Mouse (Mus musculus) spleen, postnatal 4 days (tissue): ENCODE results near the gene Nudt6.

Experiments used
- DNase-seq, 2 experiments: peaks; one replicate each; pipeline ENCODE4 v3.0.0; 2022; ENCODE audit warnings: low spot score in 2 of 2

The Nudt6 gene

GRCm38 (mm10) chr3:37383096-37383765 is 36.8 kb downstream of the Nudt6 start:
- DNase-seq = no peak

GRCm38 (mm10) chr3:37381457-37381856 is 38.6 kb downstream of the Nudt6 start:
- DNase-seq = no peak

GRCm38 (mm10) chr3:37379930-37380881 is 39.8 kb downstream of the Nudt6 start:
- no peak for DNase-seq

- DNase-seq = no peak
These were observed 40.8 kb downstream of the Nudt6 start for GRCm38 (mm10) chr3:37379201-37379600.

GRCm38 (mm10) chr3:37378412-37378811 is 41.6 kb downstream of the Nudt6 start:
- DNase-seq = no peak

- DNase-seq = no peak
These were observed 42.1 kb downstream of the Nudt6 start for GRCm38 (mm10) chr3:37377926-37378325.

- DNase-seq = no peak
These were observed 46.3 kb downstream of the Nudt6 start for GRCm38 (mm10) chr3:37373712-37374111.

- no peak for DNase-seq
These were observed 49.6 kb downstream of the Nudt6 start for GRCm38 (mm10) chr3:37370407-37370806.

GRCm38 (mm10) chr3:37366381-37367053 is 53.5 kb downstream of the Nudt6 start:
- no peak for DNase-seq

- no peak for DNase-seq
These were observed 54.0 kb downstream of the Nudt6 start for GRCm38 (mm10) chr3:37365976-37366375.

- no peak for DNase-seq
These were observed 54.9 kb downstream of the Nudt6 start for GRCm38 (mm10) chr3:37365144-37365543.

- DNase-seq = no peak
These were observed 59.3 kb downstream of the Nudt6 start for GRCm38 (mm10) chr3:37360729-37361128.
